Mouse (Mus musculus) urinary bladder, postnatal 36 days (tissue): ENCODE measurements around the gene 9130023H24Rik.

Experiments
- DNase-seq, 2 experiments: peaks; one replicate each; pipeline ENCODE4 v3.0.0; 2022; ENCODE audit warnings: low spot score in 2 of 2, mixed read lengths in 1 of 2

9130023H24Rik gene

GRCm38 (mm10) chr7:128201607-128202006 is 36.2 kb downstream of the 9130023H24Rik start:
- no peak for DNase-seq
